Mouse (Mus musculus) bone marrow macrophage, adult 2 months (primary cell): ENCODE data around the gene Cldn7. TPM values are rescaled to one million over a fixed set of nuclear protein-coding genes. Genes with fewer than 3 reads are reported as not detected.
A peak's percentile ranks its signal among the peaks of the same experiment; 100 is the strongest.
"Not testable (repeated sequence)": the region's sequence is repeated elsewhere in the genome, so short reads cannot be mapped to it uniquely, and the experiment has no call there.

Experiments used
- H3K27ac ChIP-seq: 2 replicates; pipeline ENCODE4 v1.5.1; 2012; ENCODE audit warnings: low read depth, low read length; ENCODE audit not compliant: insufficient read depth
- H3K4me1 ChIP-seq: 2 replicates; pipeline ENCODE4 v1.6.1; 2012; ENCODE audit warnings: low read length; ENCODE audit not compliant: control insufficient read depth, insufficient read depth
- H3K4me3 ChIP-seq: 2 replicates; pipeline ENCODE4 v1.5.1; 2012; ENCODE audit warnings: mild to moderate bottlenecking, low read length, moderate library complexity; ENCODE audit not compliant: insufficient read depth
- CTCF ChIP-seq: IDR thresholded peaks from 2 replicates; pipeline ENCODE4 v1.5.1; 2012; ENCODE audit warnings: low read depth, mild to moderate bottlenecking, low read length, moderate library complexity
- POLR2A ChIP-seq: IDR thresholded peaks from 2 replicates; pipeline ENCODE4 v1.6.1; 2012; ENCODE audit warnings: mild to moderate bottlenecking, low read depth, low read length, borderline replicate concordance
- polyA plus RNA-seq: library from polyadenylated mRNA; stranded (reverse); fragments of >200 nt; gene quantifications from 2 replicates; pipeline ENCODE4 v1.2.4, GENCODE M21; 2012; ENCODE audit not compliant: missing spikeins, insufficient read depth, insufficient read length

Cldn7 gene
- polyA plus RNA-seq, 1 experiment = not detected

- TF ChIP-seq CTCF (no peak), POLR2A (no peak)
- Histone ChIP-seq H3K27ac (peak overlapping the region; percentile 94), H3K4me1 (peaks cover 33% of the 10 kb centered on the region), H3K4me3 (peak overlapping the region; percentile 96)
Observed at GRCm38 (mm10) chr11:69920266-69921031, 44.1 kb upstream of the Cldn7 start.

DNA sequence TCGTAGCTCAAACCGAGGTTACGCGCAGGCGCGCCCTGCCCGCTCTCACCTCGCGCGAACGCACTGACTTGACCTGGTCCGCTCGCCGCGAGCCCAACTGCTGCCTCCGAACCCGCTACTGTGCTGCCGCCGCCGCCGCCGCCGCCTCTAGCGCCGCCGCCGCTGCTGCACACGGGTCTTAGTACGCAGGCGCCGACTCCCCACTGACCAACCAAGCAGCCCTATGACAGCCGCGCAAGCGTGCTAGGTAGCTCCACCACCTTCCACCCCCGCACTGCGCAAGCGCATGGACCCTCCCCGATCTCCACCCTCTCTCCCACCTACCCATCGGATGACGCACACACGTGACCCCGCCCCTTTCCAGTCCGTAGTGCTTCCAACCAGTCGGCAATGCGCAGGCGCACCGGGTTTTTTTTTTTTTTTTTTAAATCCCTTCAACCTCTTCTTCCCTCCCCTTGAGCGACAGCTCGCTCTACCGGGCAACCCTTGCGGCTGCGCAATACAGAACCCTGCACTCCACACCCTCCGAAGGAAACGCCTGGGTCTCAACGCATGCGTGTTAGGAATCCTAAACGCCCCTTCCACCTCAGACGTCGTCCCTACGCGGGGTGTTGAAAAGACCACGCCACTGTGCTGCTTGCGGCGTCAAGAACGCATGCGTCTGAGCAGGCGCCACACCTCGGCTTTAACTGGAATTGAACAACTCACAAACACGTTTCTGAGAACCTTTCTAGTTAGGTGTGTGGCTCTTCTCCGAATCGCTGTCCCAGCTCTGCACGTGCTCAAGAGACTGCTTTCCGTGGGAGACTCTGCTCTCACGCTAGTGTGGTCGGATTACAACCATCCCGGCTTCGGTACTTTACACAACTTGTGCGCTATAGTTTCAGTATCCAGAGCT lies 43.2 kb upstream of the Cldn7 start, which contains the start of gene Eif5a:
Gene Eif5a, minus strand, starts transcription at position 845 of the 898 bp plus-strand sequence.
- H3K4me1 ChIP-seq = peaks cover 25% of the 10 kb centered on the region
- H3K4me3 ChIP-seq = peak within 1 kb of the TSS; percentile 96
- no peak for TF ChIP-seq CTCF
- TF ChIP-seq POLR2A = no peak
- peak within 1 kb of the TSS; percentile 94 for H3K27ac ChIP-seq

DNA sequence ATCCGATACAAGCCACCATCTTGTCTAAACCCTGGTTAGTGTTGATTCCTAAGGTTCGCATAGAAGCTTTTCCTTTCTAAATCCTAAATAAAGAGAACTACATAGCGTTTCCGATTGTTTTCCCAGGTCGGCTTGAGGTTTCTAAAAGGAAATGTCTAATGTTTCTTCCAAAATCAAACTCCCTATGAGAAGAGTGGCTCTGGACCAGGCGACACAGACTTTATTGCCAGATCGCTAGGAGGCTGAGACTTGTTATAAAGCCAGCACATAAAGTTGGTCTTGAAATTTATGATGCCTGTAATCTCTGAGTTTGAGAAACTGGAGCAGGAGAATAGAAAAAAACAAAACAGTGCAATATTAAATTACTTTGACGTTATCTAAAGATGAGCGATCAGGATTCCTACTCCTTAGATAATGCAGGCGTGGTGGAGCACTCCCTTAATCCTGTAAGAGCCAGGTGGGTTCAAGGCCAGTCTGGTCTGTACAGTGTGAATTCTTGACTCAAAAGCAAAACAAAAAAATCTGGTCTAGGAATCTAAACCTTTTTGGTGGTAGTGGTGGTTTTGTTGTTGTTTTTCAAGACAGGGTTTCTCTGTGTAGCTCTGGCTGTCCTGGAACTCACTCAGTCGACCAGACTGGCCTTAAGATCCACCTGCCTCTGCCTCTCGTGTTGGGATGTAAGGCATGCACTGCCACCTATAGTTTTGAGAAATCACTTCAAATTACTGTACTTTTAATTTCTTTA lies 42.4 kb upstream of the Cldn7 start:
- peak overlapping the region; percentile 94 for H3K27ac ChIP-seq
- H3K4me3 ChIP-seq = peak overlapping the region; percentile 81
- no peak for TF ChIP-seq POLR2A
- no peak for TF ChIP-seq CTCF
- peaks cover 25% of the 10 kb centered on the region for H3K4me1 ChIP-seq

DNA sequence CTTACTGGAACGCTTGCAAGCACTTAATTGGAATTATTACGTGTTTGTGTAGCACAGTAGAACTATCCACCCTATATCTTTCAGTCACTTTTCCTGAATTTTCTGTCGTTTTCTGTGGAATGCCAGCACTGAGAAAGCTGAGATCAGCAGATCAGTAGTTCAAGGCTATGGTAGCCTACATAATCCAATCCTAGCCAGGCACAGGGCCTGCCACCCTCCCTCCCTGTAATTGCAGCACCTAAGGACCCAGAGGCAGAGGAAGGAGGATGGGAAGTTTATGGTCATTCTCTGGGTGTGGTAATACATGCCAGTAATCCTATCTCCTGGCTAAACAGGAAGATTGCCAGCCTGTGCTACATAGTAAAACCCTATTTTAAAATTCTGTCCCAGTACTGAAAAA lies 41.8 kb upstream of the Cldn7 start:
- peaks cover 20% of the 10 kb centered on the region for H3K4me1 ChIP-seq
- no peak overlapping the region for H3K4me3 ChIP-seq
- TF ChIP-seq CTCF (no peak), POLR2A (no peak)
- peak overlapping the region; percentile 94 for H3K27ac ChIP-seq

- Histone ChIP-seq H3K27ac (no peak overlapping the region), H3K4me3 (no peak overlapping the region), H3K4me1 (peaks cover 21% of the 10 kb centered on the region)
- TF ChIP-seq POLR2A = no peak
- no peak for TF ChIP-seq CTCF
Observed at GRCm38 (mm10) chr11:69927501-69927900, 37.1 kb upstream of the Cldn7 start.

DNA sequence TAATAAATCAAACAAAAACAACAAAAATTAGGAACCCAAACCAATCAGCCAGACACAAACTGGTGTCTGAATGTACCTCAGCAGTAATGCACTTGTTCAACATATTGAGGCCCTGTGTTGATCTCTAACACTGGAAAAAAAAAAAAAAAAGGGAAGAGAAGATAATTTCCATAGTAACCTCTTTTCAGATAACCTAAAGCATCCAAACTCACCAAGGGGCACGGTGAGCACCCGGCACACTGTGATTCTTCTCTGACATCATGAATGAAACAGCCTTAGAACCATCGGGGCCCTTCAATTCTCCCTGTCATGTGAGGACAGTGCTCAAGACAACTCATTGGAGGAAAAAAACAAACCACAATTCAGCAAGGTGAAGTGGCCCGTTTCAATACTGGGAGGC lies 34.9 kb upstream of the Cldn7 start:
- no peak overlapping the region for H3K4me3 ChIP-seq
- H3K4me1 ChIP-seq = peaks cover 12% of the 10 kb centered on the region
- TF ChIP-seq POLR2A = no peak
- no peak for TF ChIP-seq CTCF
- no peak overlapping the region for H3K27ac ChIP-seq

DNA sequence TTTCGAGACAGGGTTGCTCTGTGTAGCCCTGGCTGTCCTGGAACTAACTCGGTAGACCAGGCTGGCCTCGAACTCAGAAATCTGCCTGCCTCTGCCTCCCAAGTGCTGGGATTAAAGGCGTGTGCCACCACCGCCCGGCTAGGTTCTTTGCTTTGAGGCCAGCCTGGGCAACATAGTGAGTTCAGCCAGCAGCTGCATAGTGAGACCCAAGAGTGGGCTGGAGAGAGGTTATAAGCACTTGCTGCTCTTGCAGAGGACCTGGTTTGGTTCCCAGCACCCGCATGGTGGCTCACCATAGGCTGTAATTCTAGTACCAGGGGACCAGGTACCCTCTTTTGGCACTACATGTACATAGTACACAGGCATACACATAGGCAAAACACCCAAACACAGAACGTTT lies 34.4 kb upstream of the Cldn7 start:
- H3K4me1 ChIP-seq = peaks cover 12% of the 10 kb centered on the region
- H3K27ac ChIP-seq, H3K4me3 ChIP-seq: not testable (repeated sequence)

- H3K4me3 ChIP-seq = no peak overlapping the region
- H3K4me1 ChIP-seq = peaks cover 12% of the 10 kb centered on the region
- H3K27ac ChIP-seq = peak overlapping the region; percentile 53
- TF ChIP-seq CTCF (no peak), POLR2A (no peak)
Observed at GRCm38 (mm10) chr11:69930967-69931537, 33.5 kb upstream of the Cldn7 start.

DNA sequence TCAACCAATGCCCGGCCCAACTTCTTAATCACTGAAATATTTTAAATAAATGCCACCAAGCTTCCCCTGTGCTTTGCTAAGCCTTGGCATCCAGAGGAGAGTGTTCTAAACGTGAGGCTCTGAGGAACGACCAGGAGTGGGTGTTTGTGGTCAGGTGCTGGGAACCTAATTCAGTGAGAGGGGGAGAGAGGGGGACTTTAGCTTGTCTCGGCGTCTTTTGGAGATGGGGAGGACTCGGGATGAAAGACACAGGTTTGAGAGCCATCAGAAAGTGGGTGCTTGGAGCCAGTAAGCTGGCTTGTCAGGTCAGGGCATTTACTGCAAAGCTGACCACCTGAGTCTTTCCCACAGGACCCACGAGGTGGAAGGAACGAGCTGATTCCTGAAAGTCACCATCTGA lies 32.8 kb upstream of the Cldn7 start:
- 0 out of 2 replicates have a peak overlapping the region, but pooled peaks have one; percentile 27 for H3K27ac ChIP-seq

GRCm38 (mm10) chr11:69932254-69932653 lies 32.3 kb upstream of the Cldn7 start:
- Histone ChIP-seq H3K27ac (no peak overlapping the region), H3K4me1 (peaks cover 12% of the 10 kb centered on the region), H3K4me3 (no peak overlapping the region)
- TF ChIP-seq CTCF (no peak), POLR2A (no peak)

More for the DNA sequence above, 32.8 kb upstream of the Cldn7 start:
- Histone ChIP-seq H3K4me1 (peaks cover 12% of the 10 kb centered on the region), H3K4me3 (no peak overlapping the region)
- no peak for TF ChIP-seq CTCF
- TF ChIP-seq POLR2A = no peak
